Mouse (Mus musculus): ENCODE measurements around the gene Nebl.

The Nebl gene

DNA sequence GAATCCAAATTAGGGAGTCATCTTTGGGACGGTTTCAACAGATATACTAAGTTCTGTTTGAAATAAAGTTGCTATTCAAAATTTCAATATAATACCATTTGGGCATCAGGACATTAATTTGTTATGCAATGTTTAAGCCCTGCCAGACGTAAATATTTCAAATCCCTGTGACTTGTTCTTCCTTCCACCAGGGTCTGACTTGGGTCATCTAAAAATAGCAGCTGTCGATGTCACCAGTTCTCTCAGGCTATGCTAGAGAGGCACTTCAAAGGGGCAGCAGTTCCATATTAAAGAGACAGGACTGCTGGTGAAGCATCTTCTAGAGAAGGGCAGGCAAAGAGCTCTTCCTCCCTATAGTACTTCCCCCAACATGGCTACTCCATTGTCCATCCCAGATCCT is 107.3 kb downstream of the Nebl start:
- no peak for DNase-seq (ENCODE audit: low spot score)

DNA sequence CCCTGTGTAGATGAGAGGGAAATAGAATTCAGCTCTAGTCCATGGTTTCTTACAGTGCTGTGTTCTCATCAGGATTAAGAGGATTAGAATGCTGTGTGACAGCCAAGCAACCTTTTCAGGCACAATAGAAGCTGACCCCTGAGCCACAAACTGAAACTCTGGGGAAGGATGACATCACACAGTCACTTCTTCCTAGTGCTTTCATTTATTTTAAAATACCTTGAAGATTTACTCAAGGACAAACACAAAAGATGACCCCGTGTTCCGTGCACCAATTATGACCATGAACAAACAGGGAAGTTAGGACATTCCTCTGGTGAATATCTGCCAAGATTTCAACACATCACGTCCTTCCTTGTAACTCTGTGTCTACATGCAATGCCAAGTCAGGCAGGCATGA is 121.0 kb downstream of the Nebl start:
- no peak for DNase-seq (ENCODE audit: low spot score)

DNA sequence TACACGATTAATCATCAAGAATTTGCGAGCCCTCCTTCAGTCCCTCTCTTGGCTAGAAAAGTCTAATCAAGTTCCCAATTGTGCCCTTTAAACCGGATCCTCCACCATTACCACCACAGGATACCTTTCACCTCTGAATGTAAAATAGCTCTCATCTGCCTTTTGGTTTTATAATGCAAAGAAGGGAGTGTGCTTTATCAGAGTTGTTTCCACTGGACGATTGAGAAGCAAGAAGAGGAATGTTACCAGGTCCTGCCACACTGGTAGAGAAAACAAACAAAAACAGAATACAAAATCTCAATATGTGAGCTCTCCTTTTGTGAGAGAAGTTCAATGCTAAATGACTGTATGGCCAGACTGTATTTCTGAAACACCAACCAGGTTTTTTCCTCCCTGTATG is 127.7 kb downstream of the Nebl start:
- no peak for DNase-seq (ENCODE audit: low spot score)

DNA sequence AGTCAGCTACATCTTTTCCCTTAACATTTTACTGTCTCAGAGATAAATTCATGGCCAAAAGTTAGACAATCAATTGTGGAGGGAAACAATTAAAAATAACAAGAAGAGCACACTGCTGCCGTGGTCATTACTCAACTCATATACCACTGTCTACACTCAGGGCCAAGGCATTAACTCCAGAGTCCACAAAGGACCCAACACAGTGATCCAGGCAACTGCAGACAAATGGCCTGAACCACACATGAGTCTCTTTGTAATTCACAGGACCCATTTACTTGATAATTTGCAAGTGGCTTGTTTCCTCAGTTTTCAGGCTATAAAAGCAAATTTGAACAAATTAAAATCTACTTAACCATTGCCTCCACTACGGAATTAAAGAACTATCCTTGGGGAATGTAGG is 130.6 kb downstream of the Nebl start:
- DNase-seq (ENCODE audit: low spot score): no peak

DNA sequence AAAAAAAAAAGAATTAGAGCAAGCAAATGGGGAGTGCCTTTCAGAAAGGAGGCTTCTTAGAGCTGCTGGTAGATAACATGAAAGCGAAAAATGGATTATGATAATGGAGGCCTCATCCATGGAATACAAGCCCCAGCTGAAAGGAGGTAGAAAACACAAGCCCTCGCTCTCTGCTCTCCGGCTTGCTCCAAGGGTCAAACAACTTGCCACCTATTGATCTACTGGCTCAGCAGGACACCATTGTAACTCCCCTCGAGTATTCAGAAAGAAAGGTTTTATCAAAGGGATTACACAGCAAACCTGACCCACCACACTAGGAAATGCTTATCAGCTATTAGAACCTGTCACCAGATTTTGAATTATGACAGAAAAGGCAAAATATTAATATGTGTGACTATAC is 131.4 kb downstream of the Nebl start:
- no peak for DNase-seq (ENCODE audit: low spot score)

DNA sequence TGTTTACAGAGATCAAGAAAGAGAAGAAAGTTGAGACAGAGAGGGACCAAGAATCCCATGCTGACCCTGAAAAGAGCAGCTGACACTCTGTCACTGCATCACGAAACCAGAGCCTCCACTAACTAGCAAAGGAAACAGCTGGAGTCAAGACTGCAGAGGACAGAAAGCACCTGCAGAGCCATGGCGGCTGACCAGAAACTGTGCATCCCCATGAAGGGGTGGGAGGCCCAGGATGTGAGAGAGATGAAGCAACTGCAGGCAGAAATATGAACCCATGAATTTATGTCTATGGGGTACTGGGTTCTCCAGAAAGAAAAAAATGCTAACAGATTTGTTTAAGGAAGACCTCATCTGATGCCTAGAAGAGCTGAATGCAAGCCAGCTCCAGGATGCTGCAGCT is 133.3 kb downstream of the Nebl start:
- DNase-seq (ENCODE audit: low spot score): no peak

DNA sequence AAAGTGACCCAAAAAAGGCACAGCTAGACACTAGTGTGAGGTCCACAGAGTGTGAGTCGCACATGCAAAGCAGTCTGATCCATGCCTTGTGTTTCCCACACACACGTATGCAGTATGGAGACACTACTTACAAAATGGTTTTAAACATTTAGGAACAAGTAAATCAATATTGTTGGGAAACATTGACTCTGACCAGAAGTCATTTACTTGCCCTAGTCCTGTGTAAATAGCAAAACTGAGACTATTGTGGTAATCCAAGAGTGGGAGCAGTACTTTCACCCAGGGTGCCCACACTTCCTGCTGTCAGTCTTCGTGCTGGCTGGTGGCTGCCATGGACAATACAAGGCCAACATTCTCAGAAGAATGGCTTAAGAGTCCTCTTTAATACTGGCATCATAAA is 141.6 kb downstream of the Nebl start:
- no peak for DNase-seq (ENCODE audit: low spot score)

DNA sequence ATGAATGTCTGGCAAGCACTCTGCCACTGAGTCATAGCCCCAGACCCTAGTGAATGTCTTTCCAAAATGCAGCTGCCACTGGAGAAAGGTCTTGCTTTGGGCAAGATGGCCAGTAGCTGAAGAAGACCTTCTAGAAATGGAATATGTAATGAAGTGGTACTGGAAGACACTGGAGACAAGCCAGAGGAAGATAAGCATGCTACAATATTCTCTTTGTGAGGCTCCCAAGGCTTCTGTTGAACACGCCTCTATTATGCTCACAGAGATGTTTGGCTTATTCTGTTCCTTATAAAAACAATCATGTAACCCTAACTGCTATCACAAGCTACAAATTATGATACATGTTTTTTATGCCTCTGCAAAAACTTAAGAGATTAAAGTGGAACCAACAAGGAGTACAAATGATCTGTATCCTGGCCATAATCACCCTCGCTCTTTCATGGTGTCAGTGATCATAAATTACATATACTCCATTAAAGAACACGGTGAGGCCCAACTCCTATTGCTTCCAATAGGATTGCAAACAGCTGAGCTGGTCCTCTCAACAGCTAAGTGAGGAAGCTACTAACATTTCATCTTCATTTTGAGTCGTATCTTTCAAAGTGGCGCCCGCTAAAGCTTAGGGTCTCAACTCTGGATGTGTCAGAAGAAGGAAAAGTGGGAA is 145.8 kb downstream of the Nebl start:
- DNase-seq (ENCODE audit: low spot score): no peak

DNA sequence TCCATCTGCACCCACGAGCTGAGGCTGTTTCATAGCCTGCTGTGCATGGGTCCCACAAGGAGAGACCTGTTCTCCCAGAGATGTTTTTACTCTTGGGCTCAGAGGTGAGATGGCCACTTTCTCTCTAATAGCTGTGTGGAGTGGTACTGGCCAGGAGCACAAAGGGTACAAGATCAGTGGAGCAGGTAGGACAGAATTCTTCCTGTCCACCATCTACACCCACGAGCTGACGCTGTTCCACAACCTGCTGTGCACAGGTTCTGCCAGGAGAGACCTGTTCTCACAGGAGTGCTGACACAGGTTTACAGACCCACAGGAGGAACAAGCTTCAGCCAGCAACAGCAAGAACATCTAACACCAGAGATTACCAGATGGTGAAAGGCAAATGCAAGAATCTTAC is 155.6 kb downstream of the Nebl start:
- no peak for DNase-seq (ENCODE audit: low spot score)

DNA sequence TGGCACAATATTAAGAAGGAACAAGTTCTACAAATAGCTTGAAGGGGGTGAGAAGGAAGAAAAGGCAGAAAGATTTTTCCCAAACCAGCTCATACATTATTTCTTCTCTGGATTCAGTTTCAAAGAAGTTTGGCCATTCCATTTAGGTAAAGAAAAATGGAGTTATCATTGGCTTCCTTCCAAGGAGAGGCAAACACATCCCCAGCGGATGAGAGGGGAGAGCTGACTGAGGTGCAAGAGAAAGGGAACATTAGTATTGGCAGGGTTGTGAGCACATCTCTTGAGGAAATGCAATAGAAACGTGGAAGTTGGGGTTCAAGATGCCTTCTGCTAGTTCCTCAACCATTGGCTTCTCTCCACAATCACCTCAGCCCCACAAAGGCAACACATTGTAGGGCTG is 159.5 kb downstream of the Nebl start:
- no peak for DNase-seq (ENCODE audit: low spot score)

DNA sequence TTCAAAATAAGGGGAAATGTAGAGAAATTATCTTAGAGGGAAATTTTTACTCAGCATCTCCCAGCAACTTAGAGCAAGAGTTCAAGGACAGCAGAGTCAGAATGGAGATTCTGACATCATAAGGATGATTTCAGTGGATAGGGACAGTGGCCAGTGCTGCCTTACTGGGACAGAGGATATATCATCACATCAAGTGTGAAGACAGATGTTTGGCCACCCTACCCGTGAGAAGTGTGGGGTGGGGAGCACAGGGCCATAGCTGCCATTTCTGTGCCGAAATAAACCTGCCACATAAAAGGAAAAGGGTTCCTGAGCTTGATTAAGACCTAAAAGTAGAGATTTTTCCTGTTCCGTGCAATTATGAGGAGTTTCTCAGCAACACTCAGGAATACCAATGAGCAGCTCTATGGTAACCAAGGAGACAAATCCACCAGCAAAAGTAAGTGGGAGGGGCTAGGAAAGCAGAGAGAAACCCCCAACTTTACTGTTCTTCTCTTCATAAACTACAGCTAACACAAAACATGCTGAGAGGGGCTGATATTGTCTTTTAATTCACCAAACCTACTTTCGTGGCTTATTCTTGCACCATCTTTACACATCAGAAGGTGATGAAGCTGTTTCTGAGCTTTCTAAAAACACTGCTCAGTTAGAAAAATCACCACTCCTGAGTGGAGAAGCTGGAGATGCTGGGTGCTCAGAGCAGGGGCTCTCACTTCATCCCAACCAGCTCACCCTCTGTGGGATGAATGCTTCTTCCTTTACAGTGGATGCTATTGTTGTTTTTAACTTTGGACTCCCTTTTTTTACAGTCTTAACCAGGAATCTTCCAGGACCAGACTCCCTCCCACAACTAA is 172.1 kb downstream of the Nebl start:
- no peak for DNase-seq (ENCODE audit: low spot score)

DNA sequence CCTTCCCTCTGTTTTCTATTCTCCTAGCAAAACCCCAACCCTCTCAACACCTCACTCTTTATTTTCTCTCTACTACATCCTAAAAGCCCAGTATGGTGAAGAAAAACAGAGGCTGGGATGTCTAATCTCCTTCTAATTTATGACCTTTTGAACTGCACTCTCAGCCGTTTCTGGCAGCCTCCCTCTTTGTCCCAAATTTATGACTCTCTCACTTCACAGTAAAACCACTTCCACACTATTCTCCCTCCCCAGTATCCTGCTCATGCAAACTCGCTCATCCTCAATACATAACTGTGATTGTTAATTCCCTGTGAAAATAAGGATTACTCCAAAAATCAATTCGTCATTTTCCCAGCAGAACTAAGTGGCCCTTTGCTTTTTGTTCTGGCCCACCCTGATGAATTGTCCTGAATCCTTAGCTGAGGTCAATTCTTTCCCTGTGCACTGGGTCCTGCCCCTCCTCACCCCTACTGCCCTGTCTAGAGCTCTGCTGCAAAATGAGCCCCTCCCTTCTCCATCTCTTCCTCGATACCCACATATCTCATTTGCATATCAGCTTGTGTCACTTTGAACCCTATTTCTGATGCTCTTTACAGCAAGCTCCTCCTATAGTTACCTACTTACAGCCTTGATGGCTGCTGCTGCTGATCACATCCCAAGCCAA is 181.2 kb downstream of the Nebl start:
- DNase-seq (ENCODE audit: low spot score): no peak

DNA sequence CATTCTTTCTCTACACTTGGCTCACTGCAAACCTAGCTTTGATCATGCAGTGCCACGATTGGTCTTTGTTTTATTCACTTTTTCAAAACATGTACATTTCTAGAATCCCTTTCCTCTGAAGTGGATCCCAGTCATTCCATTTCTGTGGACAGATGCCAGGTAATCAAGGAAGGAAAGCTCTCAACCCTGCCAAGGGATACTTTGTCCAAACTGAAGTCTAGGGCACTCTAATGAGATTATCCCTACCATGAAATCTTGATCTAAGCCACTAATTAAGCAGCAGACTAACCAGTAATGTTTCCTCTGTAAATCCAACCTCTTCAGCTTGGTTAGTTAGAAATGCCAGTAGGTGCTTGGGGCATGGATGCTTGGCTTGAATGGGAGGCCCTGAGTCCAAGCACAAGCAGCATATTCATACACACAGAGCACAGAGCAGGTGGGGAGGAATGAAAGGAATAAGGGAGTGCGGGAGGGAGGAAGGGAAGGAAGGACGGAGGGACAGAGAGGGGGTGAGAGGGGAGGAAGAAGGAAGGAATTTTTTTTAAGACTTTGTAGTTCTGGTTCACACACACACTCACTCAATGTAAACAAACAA is 184.8 kb downstream of the Nebl start:
- DNase-seq (ENCODE audit: low spot score): no peak

DNA sequence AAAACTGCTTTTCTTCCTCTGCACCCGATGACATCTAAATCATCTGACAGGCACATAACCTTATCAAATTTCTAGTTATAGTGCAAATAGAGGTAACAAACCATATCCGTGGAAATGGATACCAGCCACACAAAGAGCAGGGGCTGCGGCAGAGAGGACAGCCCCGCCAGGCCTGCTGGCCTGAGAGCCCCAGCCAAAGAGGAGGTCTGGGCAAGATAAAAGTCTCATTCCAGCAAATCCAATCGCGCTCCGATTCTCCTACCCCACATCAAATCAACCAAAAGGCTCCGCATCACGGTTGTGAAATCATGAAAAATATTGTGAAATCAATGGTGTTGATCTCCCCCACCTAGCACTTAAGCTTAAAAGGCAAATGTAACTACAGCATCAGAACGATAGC is 191.5 kb downstream of the Nebl start:
- no peak for DNase-seq (ENCODE audit: low spot score)

DNA sequence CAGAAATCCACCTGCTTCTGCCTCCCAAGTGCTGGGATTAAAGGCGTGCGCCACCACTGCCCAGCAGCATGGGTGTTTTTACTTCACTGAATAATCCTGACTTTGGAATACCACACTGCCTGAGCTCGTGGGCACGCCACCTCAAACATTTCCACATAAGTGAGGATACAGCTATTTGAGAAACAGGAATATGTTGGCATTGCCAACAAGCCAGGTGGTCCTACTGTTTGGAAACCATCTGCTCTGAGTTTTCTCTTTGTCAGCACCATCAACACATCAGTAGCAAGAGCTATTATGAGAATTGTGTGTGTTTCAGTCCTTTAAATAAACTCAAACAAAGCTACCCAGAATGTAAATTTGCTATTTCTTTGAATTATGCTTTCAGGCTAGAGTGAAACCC is 192.8 kb downstream of the Nebl start:
- no peak for DNase-seq (ENCODE audit: low spot score)

DNA sequence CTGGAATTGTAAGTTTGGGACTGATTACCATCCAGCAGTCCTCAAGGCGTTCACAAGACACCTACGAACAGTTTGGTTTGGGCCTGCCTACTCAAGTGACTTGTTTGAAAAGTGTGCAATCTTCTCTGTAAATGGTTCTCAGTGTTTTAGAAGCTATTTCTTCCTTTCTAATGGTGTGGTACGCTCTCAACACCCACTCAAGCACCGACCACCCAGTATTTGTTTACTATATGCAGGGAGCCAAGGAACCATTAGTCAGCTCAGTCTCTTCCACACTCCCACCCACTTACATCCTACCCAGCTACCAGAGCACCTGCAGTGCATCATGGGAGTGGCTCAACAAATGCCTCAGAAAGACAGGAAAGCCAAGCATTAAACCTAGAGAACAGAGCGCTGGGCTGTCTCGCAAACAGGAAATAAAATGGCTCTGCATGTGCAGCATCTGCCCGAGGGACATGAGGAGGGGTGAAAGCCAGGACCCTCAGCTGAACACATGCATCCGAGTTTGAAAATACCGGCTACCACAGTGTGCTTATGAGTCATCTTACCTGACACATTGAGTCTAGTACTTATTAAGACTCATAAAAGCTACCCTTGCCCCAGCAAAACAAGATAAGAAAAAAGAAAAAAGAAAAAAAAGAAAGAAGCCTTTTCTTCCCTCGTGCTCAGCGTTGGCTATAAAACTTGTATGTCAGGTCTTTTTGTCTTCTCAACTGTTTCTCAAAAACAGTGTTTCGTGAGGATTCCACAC is 199.7 kb downstream of the Nebl start:
- DNase-seq (ENCODE audit: low spot score): no peak

DNA sequence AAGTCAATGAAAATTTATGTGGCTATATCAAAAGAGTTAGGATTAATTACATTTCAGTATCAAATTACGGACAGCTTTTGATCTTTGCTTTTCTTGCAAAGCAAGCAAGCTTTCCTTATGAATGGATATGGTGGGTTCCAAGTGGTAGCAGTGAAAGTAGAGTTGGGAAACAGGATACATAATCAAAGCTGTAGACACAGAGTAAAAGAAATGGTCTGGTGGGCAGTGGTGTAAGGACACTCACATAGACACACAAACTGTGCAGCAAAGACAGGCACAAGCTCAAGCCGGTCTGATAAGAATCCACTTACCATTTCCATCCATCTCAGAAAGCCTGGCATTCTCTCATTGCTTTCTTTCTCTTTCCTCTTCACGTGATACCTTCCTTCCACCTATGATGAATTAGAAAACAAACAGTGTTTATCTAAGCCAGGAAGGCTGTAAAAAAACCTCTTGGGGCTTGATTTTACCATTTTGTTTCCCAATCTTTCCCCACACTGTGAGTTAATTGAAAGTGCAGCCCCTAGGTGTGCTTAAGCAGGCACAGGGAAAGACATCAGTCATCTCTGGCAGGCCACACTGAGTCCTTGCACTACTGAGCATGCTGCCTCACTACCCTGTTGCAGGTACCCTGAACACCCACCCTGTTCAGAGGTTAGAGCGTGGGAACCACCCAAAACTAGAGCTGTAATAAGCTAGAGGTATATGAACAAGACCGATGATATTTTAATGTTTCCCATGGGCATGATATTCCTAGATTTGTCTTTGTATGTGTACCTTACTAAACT is 205.3 kb downstream of the Nebl start:
- no peak for DNase-seq (ENCODE audit: low spot score)

DNA sequence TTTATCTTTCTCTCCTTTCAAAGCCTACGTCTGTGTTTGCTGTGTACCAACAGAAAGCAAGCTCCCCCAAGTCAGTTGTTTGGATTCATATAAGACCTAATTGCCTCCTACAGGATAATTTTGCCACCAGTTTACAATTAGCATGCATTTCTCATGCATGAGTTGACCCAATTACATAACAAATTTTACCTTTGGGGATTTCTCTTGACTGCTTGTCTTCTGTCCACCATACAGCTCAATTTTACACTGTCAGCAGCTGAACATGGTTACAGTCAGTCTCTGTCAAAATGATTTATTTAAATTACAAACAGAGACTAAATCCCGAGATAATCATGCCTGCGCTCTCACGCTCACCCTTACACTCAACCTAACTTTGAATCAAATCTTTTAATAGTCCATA is 206.1 kb downstream of the Nebl start:
- DNase-seq (ENCODE audit: low spot score): no peak

DNA sequence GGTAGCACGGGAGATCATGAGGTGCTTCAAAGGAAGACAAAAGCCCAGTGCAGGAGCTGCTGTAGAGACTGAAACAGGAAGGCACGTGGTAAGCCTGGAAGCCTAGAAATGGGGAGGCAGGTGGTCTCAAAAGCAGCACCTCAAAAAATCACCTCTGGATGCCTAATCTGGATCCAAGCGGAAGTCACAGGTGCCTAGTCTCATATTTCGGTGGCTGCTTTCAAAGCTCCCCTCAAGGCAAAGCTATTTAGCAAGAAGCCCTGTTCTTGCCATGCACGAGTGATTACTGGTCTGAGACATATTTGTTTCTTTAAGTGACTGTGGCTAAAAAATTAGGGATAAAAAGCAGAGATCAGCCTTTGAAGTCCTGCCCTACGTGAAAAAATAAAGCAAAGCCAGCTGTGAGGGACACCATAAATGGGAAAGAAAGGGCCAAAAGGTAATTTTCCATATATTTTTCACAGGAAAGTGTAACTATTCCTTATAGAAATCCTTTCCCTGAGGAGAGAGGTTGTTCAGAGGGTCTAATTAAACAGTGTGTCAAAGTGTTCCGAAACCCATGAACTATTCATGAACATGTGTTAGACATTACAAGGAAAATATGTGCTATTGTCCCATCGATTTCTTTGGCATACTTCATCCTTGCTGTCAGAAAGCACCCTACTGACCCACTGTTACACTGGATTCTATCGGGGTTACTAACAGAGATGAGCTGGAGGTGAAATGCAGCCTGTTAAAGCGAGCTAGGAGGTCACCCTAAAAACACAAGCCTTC is 206.9 kb downstream of the Nebl start:
- DNase-seq (ENCODE audit: low spot score): no peak

DNA sequence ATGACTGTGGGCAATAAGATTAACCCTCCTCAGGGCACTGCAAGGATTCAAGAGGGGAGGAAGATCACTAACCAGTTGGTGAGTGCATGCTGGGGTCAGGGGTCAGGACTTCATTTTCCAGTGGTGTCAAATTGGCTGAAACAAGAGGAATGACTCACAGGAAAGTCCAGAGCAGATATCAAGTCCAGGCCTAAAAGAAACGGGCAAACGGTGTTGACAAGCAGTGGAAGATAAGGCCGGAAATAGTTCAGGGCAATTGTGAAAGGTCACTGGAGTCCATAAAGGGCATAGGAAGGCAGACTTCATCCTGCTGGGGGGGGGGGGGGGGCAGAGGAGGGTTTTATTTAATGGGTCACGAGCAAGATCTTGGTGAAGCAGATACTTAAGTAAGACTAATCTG is 207.5 kb downstream of the Nebl start:
- DNase-seq (ENCODE audit: low spot score): no peak

DNA sequence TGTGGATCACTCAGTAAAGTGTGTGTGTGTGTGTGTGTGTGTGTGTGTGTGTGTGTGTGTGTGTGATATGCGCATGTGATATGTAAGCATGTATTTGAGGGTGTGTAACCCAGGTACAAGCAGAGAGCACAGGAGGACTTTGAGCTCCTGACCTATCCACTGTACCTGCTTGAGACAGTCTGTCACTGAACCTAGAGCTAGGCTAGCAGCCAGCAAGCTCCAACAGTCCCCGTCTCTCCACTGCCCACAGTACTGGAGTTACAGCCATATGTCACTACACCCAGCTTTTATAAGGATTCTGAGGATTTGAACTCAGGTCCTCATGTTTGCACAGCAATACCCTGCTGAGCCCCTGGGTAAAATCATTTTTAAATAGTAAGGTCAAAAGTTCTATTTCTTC is 215.6 kb downstream of the Nebl start:
- DNase-seq (ENCODE audit: low spot score): no peak
